Mouse (Mus musculus) neural tube, embryonic 11.5 days (tissue): ENCODE measurements at regions not wholly inside any gene's neighbourhood (a gene's known extent, or its start where the extent isn't known, plus 50 kb on each side); places are given as distances from the start of the nearest gene placed in this dataset.
"Not testable (repeated sequence)": the region's sequence is repeated elsewhere in the genome, so short reads cannot be mapped to it uniquely, and the experiment has no call there.

ENCODE experiments used
- ATAC-seq: fragments of 200-750 bp; cut with Nextera tagmentation; 2 replicates; pipeline ENCODE4 v1.8.0; 2017; ENCODE audit warnings: moderate number of reproducible peaks, mild to moderate bottlenecking, moderate TSS enrichment, moderate library complexity; ENCODE audit not compliant: insufficient read depth, low FRiP score, low TSS enrichment
- DNase-seq: peaks from one replicate; pipeline ENCODE4 v3.0.0-alpha.2; 2015; ENCODE audit warnings: low spot score
- H3K27ac ChIP-seq: fragments of 300-500 bp; sonication (generic); 2 replicates; pipeline ENCODE4 v1.5.1; 2014; ENCODE audit warnings: low read depth, mild to moderate bottlenecking, low read length
- H3K27me3 ChIP-seq: fragments of 300-500 bp; sonication (generic); 2 replicates; pipeline ENCODE4 v1.6.1; 2014; ENCODE audit warnings: mild to moderate bottlenecking, low read length, mixed read lengths; ENCODE audit not compliant: control insufficient read depth, insufficient read depth
- H3K36me3 ChIP-seq: fragments of 300-500 bp; sonication (generic); 2 replicates; pipeline ENCODE4 v1.6.1; 2014; ENCODE audit warnings: mild to moderate bottlenecking, low read length, moderate library complexity, mixed read lengths; ENCODE audit not compliant: control insufficient read depth, insufficient read depth
- H3K4me1 ChIP-seq: fragments of 300-500 bp; sonication (generic); 2 replicates; pipeline ENCODE4 v1.6.1; 2014; ENCODE audit warnings: low read length, mixed read lengths; ENCODE audit not compliant: control insufficient read depth, insufficient read depth
- H3K4me2 ChIP-seq: fragments of 300-500 bp; sonication (generic); 2 replicates; pipeline ENCODE4 v1.6.1; 2014; ENCODE audit warnings: low read depth, mild to moderate bottlenecking, moderate library complexity
- H3K4me3 ChIP-seq: fragments of 300-500 bp; sonication (generic); 2 replicates; pipeline ENCODE4 v1.5.1; 2014; ENCODE audit warnings: low read depth, low read length
- H3K9ac ChIP-seq: fragments of 300-500 bp; sonication (generic); 2 replicates; pipeline ENCODE4 v1.6.1; 2014; ENCODE audit warnings: mild to moderate bottlenecking, low read length
- H3K9me3 ChIP-seq: fragments of 300-500 bp; sonication (generic); 2 replicates; pipeline ENCODE4 v1.6.1; 2016; ENCODE audit warnings: low read length; ENCODE audit not compliant: control insufficient read depth
- WGBS: fragments of 180-500 bp; shearing (Covaris S2); extraction: QIAGEN DNeasy Blood & Tissue Kit; methylation state at CpG from one replicate; pipeline ENCODE4 v1.1.7; 2014; 5-methylcytosine and 5-hydroxymethylcytosine counted together

DNA sequence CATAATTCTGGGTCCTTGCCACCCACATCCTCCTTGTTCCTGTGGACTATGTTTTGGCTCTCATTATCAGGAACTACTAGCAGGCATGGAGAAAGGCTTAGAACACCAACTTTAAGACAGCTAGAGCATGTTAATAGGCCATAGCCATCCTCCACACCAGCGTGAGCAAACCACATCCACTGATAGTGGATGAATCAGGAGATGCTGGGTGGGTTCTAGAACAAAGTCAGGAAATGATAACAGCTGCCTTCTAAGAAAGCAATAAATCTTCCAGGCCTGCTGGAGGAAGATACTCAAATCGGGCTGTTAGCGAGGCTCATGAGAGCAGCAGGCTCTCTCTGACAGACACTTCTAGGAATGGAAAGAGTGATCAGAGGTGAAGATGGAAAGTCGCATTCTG lies 60.9 kb upstream of the Slc44a3 start:
- H3K4me3 ChIP-seq = no peak overlapping the region
- ATAC-seq (no peak), DNase-seq (no peak)
- H3K27ac ChIP-seq = no peak overlapping the region
- WGBS = 75% methylated on average over 4 of the region's 4 CpGs
- H3K4me1 ChIP-seq = no peaks in the 10 kb centered on the region
- no peak overlapping the region for H3K4me2 ChIP-seq
- H3K36me3 ChIP-seq = no peaks in the 10 kb centered on the region
- no peaks in the 10 kb centered on the region for H3K9me3 ChIP-seq
- no peaks in the 10 kb centered on the region for H3K27me3 ChIP-seq
- H3K9ac ChIP-seq = no peak overlapping the region

DNA sequence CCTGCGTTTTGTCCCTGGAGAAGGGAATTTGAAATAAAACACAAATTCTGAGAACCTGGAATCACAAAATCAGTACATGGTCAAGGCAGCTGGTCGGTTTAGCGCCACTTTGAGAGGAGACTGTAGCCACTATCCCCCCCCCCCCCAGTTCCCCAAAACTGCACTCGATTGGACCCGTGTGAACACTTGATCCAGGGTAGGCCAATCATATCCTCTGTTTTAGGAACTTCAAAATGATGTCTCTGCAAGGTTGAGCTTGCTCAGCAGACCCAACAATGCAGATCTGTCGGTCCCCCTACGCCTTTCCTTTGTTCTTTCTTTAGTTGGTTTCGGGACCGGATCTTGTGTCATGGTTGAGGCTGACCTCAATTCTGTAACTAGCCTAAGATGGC lies 57.3 kb upstream of the Slc44a3 start:
- ATAC-seq (no peak), DNase-seq (no peak)
- H3K4me1 ChIP-seq = no peaks in the 10 kb centered on the region
- H3K9me3 ChIP-seq = no peaks in the 10 kb centered on the region
- no peak overlapping the region for H3K27ac ChIP-seq
- H3K27me3 ChIP-seq = no peaks in the 10 kb centered on the region
- H3K4me3 ChIP-seq = no peak overlapping the region
- 87% methylated on average over 9 of the region's 9 CpGs for WGBS
- H3K4me2 ChIP-seq = no peak overlapping the region
- no peaks in the 10 kb centered on the region for H3K36me3 ChIP-seq
- no peak overlapping the region for H3K9ac ChIP-seq

DNA sequence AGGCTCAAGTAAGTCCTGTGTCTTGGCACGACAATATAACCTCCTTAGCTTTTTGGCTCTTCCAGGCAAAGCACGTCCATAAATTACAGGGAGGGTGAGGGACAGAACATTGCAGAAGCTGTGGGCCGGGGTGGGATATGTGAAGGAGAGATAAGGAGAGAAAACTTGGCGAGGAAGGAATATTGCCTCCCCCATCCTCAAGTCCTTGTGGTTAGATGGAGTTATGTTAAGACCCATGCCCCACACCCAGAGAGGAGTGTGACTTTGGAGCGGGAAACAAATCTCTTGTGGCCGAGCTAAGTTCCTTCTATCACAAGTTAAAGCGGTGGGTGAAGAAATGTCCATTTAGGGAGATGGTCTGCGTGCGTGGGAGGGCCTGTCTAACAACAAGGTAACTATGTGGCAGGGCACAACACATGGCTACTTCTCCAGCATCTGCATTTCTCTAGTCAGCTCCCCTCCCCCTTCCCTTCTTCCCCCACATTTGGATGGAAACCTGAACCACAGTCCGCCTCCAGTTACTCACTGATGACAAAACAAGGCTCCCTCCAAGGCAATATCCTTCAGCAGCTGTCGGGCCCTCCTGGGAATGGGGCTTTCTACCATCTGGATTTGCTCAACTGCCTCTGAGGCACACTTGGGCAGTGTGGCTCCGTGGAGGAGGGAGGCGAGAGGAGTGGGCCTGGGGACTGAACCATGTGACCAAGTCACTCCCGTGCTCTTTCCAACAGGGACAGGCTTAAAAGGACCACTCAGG lies 56.7 kb upstream of the Slc44a3 start:
- Histone ChIP-seq H3K27ac (no peak overlapping the region), H3K9ac (no peak overlapping the region), H3K36me3 (no peaks in the 10 kb centered on the region), H3K4me2 (no peak overlapping the region), H3K4me1 (no peaks in the 10 kb centered on the region), H3K4me3 (no peak overlapping the region), H3K9me3 (no peaks in the 10 kb centered on the region), H3K27me3 (no peaks in the 10 kb centered on the region)
- WGBS = 49% methylated on average over 14 of the region's 14 CpGs
- peak; percentile 58; the same call in 1 of the 2 replicates for ATAC-seq
- DNase-seq = peak; percentile 66

DNA sequence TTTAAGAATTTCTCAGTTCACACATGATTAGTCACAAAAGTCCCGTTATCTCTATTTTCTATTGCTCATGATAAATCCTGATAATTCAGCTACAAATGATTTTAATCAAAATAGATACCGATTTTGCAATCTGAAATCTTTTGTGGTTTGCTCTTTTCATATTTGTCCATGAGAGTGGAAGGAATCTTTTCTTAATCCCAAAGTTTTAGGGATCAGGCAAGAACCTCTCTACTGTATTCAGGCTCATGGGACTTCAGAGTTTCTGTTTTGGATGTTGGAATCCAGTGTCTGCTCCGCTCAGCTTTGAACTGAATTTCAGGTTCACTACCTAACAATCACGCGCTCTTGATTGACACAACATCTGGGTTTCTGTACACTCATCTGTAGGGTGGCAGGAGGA lies 53.1 kb upstream of the Slc44a3 start:
- H3K27ac ChIP-seq = no peak overlapping the region
- DNase-seq (no peak), ATAC-seq (no peak)
- 83% methylated on average over 5 of the region's 5 CpGs for WGBS
- no peaks in the 10 kb centered on the region for H3K9me3 ChIP-seq
- no peak overlapping the region for H3K4me2 ChIP-seq
- H3K9ac ChIP-seq = no peak overlapping the region
- H3K4me1 ChIP-seq = no peaks in the 10 kb centered on the region
- H3K4me3 ChIP-seq = no peak overlapping the region
- no peaks in the 10 kb centered on the region for H3K27me3 ChIP-seq
- no peaks in the 10 kb centered on the region for H3K36me3 ChIP-seq

DNA sequence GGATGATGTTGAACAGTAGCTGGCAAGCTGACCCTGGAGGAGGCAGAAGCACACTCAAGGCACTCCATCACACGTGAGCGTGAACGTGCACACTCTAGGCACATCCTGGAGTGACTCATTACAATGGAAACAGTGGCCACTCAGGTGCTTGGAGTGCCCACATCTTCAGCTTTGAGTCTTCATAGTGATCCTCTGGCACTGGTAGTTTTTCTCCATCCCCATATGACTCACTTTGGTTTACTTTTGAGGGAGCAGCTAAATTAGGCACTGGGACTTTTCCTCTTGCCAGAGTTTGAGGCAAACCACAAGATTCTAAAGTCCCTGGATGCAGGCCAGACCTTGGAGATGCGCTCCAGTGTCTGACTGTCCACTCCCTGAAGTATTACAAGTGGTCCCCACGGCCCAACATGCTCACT lies 52.5 kb upstream of the Slc44a3 start:
- DNase-seq = no peak
- Histone ChIP-seq H3K36me3 (no peaks in the 10 kb centered on the region), H3K4me2 (no peak overlapping the region), H3K27ac (no peak overlapping the region), H3K9me3 (no peaks in the 10 kb centered on the region), H3K27me3 (no peaks in the 10 kb centered on the region), H3K4me1 (no peaks in the 10 kb centered on the region), H3K9ac (no peak overlapping the region), H3K4me3 (no peak overlapping the region)
- WGBS = 91% methylated on average over 5 of the region's 5 CpGs
- ATAC-seq = no peak

DNA sequence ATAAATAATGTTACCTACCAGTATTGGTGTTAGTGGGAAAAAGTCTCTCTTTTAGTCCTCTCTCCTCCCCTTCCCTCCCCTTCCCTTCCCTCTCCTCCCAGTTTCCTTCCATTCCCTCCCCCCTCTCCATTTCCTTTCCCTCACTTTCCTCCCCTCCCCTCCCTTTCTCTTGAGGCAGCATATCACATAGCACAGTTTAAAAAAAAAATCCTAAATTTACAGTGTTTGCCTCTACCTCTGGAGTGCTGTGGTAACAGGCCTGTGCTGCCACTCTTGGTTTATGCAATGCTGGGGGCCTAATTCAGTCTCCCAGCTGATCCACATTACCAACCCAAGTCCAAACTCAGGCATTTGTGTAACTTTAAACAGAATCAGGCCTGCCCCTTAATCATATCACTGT lies 52.1 kb upstream of the Slc44a3 start:
- Histone ChIP-seq H3K4me1 (no peaks in the 10 kb centered on the region), H3K27ac (no peak overlapping the region), H3K4me3 (no peak overlapping the region), H3K9me3 (no peaks in the 10 kb centered on the region), H3K9ac (no peak overlapping the region), H3K36me3 (no peaks in the 10 kb centered on the region), H3K27me3 (no peaks in the 10 kb centered on the region), H3K4me2 (no peak overlapping the region)
- DNase-seq (no peak), ATAC-seq (no peak)

DNA sequence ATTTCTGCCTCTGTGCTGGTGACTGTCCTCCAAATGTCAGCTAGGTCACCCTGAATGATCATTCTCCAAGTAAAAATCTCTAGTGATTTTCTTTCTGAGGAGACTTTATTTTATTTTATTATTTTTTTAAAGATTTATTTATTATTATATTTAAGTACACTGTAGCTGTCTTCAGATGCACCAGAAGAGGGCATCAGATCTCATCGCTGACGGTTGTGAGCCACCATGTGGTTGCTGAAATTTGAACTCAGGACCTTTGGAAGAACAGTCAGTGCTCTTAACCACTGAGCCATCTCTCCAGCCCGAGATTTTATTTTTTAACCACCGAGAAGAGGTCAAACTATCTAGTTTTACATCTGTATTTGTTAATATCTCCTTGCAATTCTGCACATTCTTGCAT lies 50.5 kb upstream of the Slc44a3 start:
- H3K27ac ChIP-seq, H3K4me3 ChIP-seq, H3K9ac ChIP-seq, ATAC-seq, DNase-seq, H3K36me3 ChIP-seq, H3K4me1 ChIP-seq, H3K27me3 ChIP-seq, H3K9me3 ChIP-seq, H3K4me2 ChIP-seq: not testable (repeated sequence)
- 83% methylated on average over 4 of the region's 4 CpGs for WGBS
